Mouse (Mus musculus) skeletal muscle tissue, adult 2 months (tissue): ENCODE results near the gene Flad1.
A peak's percentile ranks its signal among the peaks of the same experiment; 100 is the strongest.
"Not testable (repeated sequence)": the region's sequence is repeated elsewhere in the genome, so short reads cannot be mapped to it uniquely, and the experiment has no call there.

ENCODE experiments used
- DNase-seq: peaks from one replicate; pipeline ENCODE4 v3.0.0-alpha.2; 2012; ENCODE audit warnings: low read depth, low spot score

Flad1 gene

DNA sequence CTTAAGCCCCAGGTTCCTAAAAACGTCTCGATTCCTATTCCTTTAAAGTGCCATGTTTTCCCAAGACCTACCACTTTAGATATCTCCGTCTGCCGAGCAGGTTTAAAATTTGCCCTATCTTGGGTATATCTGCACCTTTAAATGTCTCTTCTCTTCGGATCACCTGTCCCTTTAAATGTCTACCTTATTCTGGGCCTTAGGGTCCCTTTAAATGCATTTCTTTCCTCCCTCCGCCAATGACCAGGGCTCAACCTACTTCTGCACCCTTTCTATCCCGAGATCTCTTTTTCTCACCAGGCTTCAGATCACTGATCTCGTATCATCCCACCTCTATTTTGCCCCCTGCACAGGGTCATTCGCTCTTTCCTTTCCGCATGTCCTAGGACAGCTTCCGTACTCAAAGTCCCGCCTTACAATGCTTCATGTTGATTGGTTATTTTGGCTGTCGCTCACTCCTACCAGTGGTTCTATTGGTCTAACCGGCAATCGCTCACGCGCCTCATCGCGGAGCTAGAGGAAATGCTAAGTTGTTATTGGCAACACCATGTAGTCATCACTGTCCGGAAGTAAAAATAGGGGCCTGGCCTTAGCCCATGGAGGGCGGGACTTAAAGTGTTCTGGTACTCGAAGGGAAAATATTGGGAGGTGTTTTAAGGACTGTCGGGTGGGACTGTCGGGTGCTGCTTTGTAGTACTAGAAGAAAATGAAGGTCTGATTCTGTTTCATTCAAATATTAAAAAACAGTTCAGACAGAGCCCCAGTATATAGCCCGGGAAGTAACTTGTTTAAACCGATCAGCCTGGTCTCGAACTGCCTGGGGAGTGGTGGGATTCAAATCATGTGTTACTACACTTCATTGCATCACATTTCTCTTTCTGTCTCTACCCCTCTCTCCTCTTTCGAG is at the start of gene Flad1:
Gene Flad1, minus strand, starts transcription at position 381 of the 904 bp plus-strand sequence.
- peak; percentile 100 for DNase-seq

DNA sequence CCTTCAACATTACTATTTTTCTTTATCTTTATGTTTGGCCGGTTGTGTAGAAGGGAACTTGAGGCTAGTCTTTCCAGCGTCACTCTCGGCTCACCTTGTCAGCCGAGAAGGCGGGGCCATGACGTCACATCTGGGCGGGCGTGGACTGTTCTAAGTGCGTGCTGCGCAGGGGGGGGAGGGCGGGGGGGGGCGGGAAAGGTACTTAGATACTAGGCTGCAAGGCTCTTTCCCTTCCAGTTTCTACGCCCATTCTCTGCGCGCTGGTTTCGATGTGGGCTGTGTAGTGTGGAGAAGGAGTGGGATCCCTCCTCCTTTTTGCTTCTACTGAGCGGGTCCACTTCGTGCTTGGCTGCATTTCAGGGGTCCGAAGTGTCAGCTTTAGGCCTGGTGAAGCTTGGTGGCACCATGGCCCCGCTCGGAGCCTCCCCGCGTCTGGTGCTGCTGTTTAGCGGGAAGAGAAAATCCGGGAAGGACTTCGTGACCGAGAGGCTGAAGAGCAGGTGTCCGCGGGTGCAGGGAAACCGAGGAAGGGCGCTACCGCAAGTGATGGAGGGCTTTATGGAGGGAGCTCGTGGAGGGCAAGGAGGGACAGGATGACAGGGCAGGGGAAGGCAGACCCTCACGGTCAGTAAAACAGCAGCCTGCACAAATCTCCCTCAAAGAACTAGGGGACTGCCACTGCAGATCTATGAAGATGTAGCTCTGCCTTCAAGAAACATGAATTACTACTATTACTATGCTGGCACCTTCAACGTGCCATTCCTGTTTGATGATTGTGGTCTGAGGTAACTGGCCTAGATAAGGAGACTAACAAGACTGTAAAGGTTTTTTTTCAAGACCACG is 47.5 kb upstream of the Flad1 start:
- DNase-seq = peak; percentile 82

DNA sequence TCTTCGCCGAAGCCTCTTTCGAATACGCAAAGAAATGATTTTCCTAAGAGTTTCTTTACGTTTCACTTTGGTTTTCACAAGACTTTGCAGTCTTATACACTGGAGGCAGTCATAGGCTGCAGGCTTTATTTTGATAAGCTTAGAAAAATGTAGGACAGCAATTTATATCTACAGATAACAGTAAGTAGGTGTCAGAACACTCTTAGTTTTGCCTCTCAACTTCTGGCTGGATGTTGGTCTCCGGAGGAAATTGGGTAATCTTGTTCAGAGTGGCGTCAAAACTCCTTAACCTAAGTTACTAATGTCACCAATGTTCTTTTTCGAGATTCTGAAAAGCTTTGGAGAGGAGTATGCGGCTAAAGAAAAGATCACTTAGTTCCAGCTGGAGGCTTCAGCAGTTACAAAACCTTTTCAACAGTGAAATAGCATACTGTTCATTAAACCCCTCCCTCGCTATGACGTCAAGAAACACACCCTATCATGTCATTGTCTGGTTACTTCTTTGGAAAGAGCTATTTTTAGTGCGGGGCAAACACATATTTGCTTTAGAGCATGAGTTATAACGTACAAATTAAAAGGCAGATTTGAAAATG is 46.8 kb upstream of the Flad1 start:
- no peak for DNase-seq

DNA sequence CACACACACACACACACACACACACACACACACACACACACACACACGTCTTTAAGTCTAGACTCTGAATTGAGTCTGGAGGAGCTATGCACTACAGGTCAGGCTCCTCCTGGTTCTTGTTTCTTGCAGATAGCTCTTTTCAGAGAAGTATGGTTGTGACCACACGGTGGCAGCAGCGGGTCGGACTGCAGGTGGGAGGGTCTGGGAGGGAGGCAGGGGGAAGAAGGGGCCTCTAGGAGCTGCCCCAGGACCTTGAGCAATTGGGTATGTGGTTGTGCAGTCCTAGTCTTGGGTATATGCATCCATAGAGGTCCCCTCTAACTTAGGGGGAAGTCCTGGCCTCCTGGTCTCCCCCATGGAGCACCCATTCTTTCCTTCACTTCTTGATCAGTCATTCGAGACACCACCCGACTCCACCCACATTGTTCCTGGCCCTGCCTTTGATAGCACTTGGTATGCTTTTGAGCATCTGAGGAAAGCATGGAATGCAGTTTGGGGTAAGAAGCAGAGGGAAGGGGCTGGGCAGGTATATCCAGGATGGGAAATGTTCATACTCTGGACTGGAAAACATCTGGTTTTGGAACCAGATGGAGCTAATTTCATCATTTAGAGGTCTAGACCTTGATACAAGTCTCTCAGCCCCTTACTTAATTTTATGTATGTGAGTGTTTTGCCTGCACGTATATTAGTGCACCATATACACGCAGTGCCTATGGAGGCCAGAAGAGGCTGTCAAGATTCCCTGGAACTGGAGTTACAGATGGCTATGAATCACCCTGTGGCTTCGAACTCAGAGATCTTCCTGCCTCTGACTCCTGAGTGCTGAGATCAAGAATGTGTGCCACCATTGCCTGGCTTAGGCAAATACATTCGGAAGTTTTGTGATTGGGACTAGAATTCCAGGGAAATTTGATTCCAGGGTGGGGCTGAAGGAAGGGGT is 45.3 kb upstream of the Flad1 start:
- DNase-seq = peak; percentile 54

DNA sequence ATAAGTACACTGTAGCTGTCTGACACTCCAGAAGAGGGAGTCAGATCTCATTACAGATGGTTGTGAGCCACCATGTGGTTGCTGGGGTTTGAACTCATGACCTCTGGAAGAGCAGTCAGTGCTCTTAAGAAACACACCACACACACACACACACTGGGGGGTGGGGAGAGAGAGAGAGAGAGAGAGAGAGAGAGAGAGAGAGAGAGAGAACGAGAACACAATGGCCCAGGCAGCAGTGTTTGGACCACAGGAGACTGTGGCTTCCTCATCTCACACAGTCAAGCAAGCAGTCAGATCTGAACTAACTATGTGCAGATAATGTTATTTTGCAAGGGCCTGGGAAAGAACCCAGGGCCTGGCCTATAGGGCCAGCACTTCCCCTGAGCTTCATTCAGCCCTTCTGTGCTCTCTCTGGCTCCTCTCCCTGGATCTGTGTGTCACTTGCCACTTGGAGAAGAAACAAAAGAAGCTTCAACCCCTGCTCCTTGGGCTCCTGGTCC is 44.2 kb upstream of the Flad1 start:
- DNase-seq = no peak

DNA sequence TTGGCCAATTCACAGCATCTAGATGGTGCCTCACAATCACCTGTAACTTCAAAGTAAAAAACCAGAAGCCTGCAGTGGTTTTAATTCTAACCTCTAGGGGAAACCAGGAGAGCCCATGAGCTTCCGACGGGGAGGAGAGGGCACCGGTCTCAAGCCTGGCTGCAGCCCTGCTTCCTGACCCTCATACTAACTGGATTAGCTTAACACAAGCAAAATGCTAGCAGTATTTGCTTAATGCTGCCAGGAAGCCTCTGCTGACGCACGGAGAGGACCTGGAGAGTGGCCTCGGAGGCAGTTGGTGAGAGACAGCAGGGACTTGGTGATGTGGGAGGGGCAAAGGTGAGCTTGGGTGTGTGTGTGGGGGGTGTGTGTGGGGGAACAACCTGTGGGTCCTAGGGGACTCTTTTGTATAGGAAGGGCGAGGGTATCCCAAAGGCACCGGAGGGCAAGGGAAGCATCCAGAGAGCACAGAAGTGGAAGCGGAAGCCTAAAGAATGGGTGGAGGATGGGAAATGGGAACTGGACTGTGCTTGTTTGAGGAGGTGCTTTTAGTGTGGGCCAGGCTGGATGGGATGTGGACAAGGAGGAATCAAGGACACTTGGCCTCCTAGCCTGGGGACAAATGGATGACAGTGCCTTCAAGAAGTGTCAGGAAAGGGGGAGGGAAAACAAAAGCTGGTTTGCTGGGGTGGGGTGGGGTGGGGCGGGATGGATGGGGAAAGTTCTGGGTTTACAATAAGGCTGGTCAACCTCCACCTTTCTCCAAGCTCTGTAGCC is 42.9 kb upstream of the Flad1 start, which contains the start of gene Pmvk:
Gene Pmvk, plus strand, starts transcription at position 141 of the 777 bp plus-strand sequence.
- DNase-seq = no peak

DNA sequence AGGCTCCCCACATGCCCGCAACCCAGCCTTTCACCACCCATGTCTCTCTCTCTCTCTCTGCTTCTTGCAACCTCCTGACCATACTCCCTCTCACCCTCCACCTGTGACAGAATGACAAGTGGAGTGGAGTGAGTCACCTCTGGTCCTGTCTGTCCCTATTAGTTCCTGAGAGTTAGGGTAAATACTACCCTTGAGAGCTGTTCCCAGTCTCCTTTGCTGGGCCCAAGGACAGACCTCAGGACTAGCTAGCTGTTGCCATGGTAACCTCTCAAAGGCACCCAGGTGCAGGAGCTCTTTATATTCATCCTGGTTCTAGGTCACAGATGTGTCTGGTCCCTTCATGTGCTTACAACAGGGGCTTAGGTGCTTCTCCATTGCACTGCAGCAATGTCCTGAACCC is 40.2 kb upstream of the Flad1 start:
- no peak for DNase-seq

DNA sequence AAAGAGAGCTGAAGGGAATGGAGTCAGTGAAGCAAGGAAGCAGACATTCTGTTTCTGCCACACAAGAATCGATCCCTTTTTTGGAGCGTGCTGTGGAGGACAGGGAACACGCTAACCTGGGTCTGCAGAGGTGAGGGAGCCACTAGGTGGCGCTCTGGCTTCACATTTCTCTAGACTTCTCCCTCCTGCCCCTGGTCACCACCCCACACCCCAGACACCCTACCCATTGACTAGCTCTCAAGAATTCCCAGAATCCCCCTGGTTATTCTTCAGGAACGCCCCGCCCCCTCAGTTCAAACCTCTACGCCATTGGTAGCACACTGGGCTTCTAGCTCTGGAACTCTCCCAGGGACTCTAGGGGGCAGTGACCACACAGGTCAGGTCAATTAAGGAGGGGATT is 37.9 kb upstream of the Flad1 start:
- peak; percentile 54 for DNase-seq

DNA sequence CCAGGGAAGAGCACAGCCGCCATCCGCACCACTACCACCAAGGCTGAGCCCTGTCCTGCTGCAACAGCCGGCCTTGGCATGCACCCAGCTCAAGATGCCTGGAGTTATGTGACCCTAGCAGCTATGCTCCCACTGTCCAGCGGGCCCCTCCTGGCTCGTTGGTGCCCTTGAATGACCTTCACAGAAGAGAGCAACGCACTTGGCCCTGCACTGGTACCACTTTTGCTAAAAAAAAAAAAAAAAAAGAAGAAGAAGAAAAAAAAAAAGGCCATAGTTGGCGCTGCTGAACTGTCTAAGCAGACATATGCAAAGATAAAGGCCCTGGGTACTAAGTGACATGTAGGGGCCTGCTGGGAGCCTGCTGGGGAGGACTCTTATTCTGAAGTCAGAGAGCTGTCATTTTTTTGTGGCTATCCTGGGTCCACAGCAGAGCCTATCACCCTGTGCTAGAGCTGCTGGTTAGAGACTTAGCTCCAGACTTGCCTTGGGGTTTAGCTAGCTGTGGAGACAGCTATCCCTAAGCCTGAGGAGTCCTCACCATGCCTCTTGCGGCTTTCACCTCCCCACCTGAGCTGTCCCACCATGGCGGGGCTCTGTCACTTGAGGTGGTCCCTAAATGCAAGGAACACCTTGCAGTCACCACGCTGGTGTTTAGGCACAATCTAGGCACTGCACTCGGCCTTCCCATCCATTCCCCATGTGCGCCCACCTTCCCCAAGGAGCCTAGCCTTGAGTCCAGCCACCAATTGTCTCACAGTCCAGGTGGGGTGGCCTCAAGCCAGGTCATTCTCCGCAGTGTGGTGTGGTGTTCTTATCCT is 37.3 kb upstream of the Flad1 start:
- DNase-seq = no peak

DNA sequence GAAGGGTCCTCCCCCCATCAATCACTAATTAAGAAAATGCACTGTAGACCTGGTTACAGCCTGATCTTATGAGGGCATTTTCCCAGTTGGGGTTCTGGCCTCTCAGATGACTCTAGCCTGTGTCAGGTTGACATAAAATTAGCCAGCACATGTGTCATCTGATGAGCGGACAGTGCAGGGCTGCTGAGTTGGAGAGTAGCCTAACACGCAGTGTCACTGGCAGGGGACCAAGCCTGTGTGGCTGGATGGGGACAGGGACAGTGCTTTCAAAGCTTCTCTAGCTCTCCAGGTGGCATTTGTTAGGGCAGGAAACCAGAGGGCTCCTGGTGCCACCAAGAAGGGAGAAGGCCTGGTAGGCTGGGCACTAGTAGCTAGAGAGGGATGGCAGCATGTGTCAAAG is 29.0 kb upstream of the Flad1 start:
- DNase-seq = peak; percentile 89

DNA sequence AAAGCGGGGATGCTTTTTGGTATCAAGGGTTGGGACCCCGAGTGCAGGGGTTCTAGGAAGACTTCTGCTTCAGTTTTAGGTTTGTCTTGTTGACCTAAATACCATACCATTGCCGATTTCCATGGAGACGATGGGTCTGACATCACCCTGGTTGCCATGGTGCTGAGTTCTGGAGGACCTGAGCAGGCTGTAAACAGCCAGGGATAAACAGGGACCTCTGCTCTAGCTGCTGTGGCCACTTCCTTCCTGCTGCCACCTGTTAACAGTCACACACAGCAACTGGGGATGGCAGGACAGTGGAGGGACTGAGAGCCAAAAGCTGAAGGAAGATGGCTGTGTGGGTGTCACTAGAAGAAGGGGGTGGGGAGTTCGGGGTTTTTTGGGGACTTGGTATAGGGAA is 25.6 kb upstream of the Flad1 start:
- peak; percentile 69 for DNase-seq

DNA sequence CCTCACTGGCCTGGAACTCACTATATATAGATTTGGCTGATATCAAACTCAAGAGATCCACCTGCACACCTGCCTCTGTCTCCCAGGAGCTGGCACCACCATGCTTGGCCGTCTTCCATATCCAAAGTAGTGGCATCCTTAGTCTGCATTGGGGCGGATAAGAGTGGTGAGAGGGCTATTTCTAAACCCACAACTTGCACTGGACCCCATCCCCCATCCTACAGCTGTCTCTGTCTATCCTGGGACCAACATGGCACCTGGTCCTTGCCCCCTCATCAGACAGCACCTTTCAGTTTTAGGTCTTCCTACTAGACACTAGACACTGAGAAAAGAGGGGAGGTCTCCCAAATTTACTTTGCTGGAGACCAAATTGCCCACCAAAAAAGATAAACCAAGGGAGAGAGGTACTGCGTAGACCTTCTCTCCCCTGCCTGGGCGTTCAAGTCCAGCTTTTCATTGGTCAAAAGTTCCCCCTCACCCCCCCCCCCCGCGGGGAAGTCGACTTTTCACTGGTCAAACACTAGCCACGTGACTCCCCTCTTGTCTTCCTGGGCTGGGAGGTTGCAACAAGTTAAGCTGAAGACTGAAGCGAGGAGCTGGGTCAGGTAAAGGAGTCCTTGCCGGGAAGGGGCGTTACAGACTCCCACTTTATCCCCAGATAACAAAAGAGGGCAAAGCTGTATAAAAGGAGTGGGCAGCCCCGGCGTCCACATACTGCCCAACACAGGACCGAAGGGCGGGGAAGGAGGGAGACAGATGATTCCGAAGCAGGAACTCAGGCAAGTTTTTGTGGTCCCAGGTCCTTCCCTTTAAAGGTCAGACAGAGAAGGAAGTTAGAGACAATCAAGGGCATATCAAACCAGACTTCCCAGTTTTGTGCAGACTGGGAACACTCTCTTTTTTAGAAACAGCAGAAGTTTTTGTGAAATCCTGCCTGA is 24.8 kb upstream of the Flad1 start, which contains the start of gene Pbxip1:
Gene Pbxip1, plus strand, starts transcription at position 531 of the 938 bp plus-strand sequence.
- peak; percentile 90 for DNase-seq

DNA sequence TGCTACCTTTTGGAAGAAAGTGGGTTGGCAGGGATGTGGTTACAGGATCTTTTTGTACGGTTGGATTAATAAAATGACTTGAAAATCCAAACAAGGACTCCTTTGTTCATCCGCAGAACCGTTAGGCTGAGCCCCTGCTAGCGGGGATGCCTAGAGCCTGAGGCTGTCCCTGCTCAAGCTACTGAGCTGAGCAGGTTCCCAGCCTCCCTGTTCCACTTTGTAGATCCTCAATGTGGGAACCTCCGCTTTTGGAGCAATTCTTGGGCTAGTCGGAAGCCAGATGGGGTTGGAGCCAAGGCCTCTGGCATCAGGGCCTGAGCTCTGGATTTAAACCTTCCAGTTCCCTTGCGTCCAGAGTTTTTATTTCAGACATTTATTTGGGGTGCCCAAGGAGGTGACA is 23.4 kb upstream of the Flad1 start:
- DNase-seq = no peak

DNA sequence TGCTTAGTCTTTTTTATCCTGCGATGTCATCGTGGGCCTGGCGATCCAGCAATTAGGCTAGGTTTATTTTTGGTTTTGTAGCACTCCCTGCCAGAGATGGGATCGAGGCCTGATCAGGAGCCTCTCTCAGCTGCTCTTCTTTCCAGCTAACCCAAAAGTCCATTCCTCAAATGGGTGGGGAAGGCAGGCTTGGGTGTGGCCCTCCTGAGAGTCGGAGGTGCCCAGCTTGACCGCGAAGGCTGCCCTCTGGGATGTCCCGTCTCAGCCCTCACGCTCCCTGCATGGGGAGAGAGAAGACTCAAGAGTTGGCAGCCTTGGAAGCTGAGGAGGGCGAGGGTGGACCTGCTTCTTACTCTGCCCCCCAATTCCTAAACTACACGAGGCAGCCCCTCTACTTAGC is 22.9 kb upstream of the Flad1 start:
- no peak for DNase-seq

DNA sequence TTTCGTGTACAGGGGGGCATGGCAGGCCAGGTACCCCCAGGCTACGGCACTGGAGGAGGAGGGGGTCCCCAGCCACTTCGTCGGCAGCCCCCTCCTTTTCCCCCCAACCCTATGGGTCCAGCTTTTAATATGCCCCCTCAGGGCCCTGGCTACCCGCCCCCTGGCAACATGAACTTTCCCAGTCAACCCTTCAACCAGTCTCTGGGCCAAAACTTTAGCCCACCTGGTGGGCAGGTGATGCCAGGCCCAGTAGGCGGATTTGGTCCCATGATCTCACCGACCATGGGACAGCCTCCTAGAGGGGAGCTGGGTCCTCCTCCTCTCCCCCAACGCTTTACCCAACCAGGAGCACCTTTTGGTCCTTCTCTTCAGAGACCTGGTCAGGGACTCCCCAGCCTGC is 20.9 kb upstream of the Flad1 start:
- no peak for DNase-seq

DNA sequence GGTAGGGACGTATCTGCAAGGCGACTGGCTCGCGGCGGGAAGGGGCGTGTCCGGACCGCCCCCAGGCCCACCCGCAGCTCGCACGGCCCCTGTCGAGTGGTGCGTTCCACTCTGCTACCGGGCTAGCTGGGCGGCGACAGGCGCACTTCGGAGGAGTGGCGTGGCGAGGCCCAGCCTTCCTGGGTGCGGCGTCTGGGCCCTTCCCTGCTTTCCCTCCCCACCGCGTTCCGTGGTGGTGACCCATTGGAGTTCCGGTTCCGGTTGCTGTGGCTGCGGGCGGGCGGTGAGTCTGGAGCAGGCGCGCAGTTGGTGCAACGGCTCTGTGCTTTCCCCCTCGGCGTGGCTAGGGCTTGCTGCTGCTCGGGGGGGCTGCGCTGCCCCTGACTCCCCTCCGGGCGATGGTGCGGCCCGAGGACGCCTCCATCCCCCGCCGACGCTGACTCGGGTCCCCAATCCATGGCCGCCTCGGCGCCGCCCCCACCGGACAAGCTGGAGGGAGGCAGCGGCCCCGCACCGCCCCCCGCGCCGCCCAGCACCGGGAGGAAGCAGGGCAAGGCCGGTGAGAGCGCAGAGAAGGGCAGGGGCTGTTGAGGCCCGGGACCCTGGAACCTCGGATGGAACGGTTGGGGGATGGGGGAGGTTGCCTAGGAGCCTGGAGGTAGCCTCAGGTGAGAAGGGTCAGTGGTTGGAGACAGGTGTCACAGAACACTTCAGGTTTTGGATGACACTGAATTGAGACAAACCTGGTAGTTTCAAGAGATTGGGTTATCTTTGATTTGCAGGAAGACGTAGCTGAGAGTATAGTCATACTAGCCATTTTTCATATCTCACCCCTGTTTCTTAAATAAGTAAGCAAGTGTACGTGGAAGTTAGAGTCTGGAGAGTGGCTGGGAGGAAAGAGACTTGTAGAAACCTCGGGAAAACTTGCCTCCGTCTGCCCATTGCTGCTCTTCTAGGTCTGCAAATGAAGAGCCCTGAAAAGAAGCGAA is 18.8 kb upstream of the Flad1 start, which contains the start of gene Pygo2:
Gene Pygo2, plus strand, starts transcription at position 44 of the 989 bp plus-strand sequence.
- DNase-seq = peak; percentile 93

DNA sequence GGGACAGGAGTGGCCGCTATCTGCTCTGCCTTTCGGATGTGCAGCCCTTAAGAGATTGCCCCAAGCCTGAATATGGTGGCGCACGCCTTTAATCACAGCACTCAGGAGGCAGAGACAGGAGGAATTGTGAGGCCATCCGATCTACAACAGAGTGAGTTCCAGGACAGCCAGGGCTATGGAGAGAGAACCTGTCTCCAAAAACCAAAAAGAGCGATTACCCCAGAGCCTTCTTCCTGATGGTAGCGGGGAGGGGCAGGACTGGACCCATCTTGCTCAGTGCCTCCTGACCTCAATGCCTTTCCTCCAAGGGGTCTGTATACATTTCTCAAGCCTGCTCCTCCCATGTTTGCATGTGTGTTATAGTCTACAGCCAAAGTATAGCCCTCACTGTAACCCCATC is 17.4 kb upstream of the Flad1 start:
- not testable (repeated sequence) for DNase-seq
